7 mouse cellular contexts compared by ENCODE assay signal in genomic region chr10:58713855-58714788, GRCm38 (mm10). TPM values are rescaled to one million over a fixed set of nuclear protein-coding genes. Genes with fewer than 3 reads are reported as not detected.
DNase-seq lines count a peak whose midpoint lies in the region; ATAC-seq lines count a peak whose summit lies in the region.

No protein-coding gene starts in this region.

- no peak overlapping the region for H3K9ac ChIP-seq in forebrain, embryonic 11.5 days (ENCODE audit: low read length)
- H3K9ac ChIP-seq in intestine, embryonic 16.5 days (ENCODE audit: low read depth, low read length): 0 out of 2 replicates have a peak overlapping the region, but pooled peaks have one; percentile 42

- H3K27me3 ChIP-seq in forebrain, embryonic 11.5 days (ENCODE audit: control insufficient read depth, insufficient read depth, low read length): no peaks in the 10 kb centered on the region
- H3K27me3 ChIP-seq in intestine, embryonic 16.5 days (replicated peaks; ENCODE audit: control insufficient read depth, insufficient read depth, low read length): no peaks in the 10 kb centered on the region

- H3K27ac ChIP-seq in forebrain, embryonic 11.5 days (ENCODE audit: low read depth, low read length): no peak overlapping the region
- no peak overlapping the region for H3K27ac ChIP-seq in intestine, embryonic 16.5 days (ENCODE audit: low read length)

- H3K36me3 ChIP-seq in forebrain, embryonic 11.5 days (ENCODE audit: control insufficient read depth, insufficient read depth, low read length): no peaks in the 10 kb centered on the region
- H3K36me3 ChIP-seq in intestine, embryonic 16.5 days (ENCODE audit: control insufficient read depth, insufficient read depth, low read length): no peaks in the 10 kb centered on the region

- H3K4me1 ChIP-seq in forebrain, embryonic 11.5 days (replicated peaks; ENCODE audit: control insufficient read depth, insufficient read depth, low read length): no peaks in the 10 kb centered on the region
- H3K4me1 ChIP-seq in intestine, embryonic 16.5 days (ENCODE audit: control insufficient read depth, insufficient read depth, low read length): no peaks in the 10 kb centered on the region

- ATAC-seq in forebrain, embryonic 11.5 days (replicated peaks; ENCODE audit: low FRiP score): no peak
- ATAC-seq in intestine, embryonic 16.5 days: peak; percentile 21; the same call in 1 of the 2 replicates
- peak; percentile 80 for ATAC-seq in megakaryocyte progenitor cell, adult 5-6 weeks (replicated peaks; ENCODE audit: poor library complexity)

- H3K4me3 ChIP-seq in forebrain, embryonic 11.5 days (ENCODE audit: low read depth, low read length): no peak overlapping the region
- peak overlapping the region; percentile 35 for H3K4me3 ChIP-seq in intestine, embryonic 16.5 days (ENCODE audit: low read length)

- H3K4me2 ChIP-seq in forebrain, embryonic 11.5 days (ENCODE audit: low read depth, low read length, severe bottlenecking): peak overlapping the region; percentile 12; the same call in 1 of the 2 replicates
- peak overlapping the region; percentile 44 for H3K4me2 ChIP-seq in intestine, embryonic 16.5 days (ENCODE audit: low read depth, low read length)

- DNase-seq in thymus, adult 18-20 months: peak; percentile 6 to 34
- DNase-seq in thymus, postnatal 0 days (ENCODE audit: low spot score): no peak
- DNase-seq in forebrain, embryonic 11.5 days (ENCODE audit: low spot score): no peak
- no peak for DNase-seq in gastrocnemius, adult 8-10 months (ENCODE audit: low spot score in 2 of 2)
- DNase-seq in gastrocnemius, postnatal 4 days (ENCODE audit: low spot score in 2 of 2): no peak

- WGBS in forebrain, embryonic 11.5 days: 49% methylated on average over 24 of the region's 24 CpGs
- 23% methylated on average over 24 of the region's 24 CpGs for WGBS in intestine, embryonic 16.5 days

- H3K9me3 ChIP-seq in forebrain, embryonic 11.5 days (ENCODE audit: control insufficient read depth, low read length): no peaks in the 10 kb centered on the region
- no peaks in the 10 kb centered on the region for H3K9me3 ChIP-seq in intestine, embryonic 16.5 days (ENCODE audit: control insufficient read depth, low read length)

RNA-seq across cellular contexts. Expression of gene Gm17542, which starts 3.9 kb away (rescaled TPM):
- polyA plus RNA-seq in thymus, postnatal 0 days (2015; fragmentation: Nextera tagmentation; extraction: Ambion mirVana): not detected in 2 replicates
- not detected in 2 replicates for polyA plus RNA-seq in forebrain, embryonic 11.5 days (2014; fragmentation: Nextera tagmentation; extraction: Ambion mirVana)
- not detected in 2 replicates for polyA plus RNA-seq in intestine, embryonic 16.5 days (2015; fragmentation: Nextera tagmentation; extraction: Ambion mirVana)
- not detected in 2 replicates for total RNA-seq in megakaryocyte progenitor cell, adult 5-6 weeks (2015)
- total RNA-seq in megakaryocyte progenitor cell, adult 5-6 weeks (2017): not detected in 2 replicates
- not detected for total RNA-seq in gastrocnemius, adult 8-10 months (2022)
- not detected for total RNA-seq in gastrocnemius, postnatal 4 days (2021)

RNA-seq across cellular contexts. Expression of gene Edar, which starts 38.7 kb away (rescaled TPM):
- polyA plus RNA-seq in thymus, postnatal 0 days (2015; fragmentation: Nextera tagmentation; extraction: Ambion mirVana): 1.4 and 1.5 TPM in 2 replicates
- polyA plus RNA-seq in forebrain, embryonic 11.5 days (2014; fragmentation: Nextera tagmentation; extraction: Ambion mirVana): 0.75 and 0.81 TPM in 2 replicates
- 0.36 and 0.39 TPM in 2 replicates for polyA plus RNA-seq in intestine, embryonic 16.5 days (2015; fragmentation: Nextera tagmentation; extraction: Ambion mirVana)
- total RNA-seq in megakaryocyte progenitor cell, adult 5-6 weeks (2015): not detected in 2 replicates
- 0.07 TPM in 1 of 2 replicates, not detected in the other for total RNA-seq in megakaryocyte progenitor cell, adult 5-6 weeks (2017)
- total RNA-seq in gastrocnemius, adult 8-10 months (2022): under 1 TPM in 1 of 4 experiments, not detected in 3; 0.11 TPM
- under 1 TPM; 0.37 to 0.52 TPM for total RNA-seq in gastrocnemius, postnatal 4 days (2021)

Comparison
In these comparisons a context has a peak if more than half of its experiments do, and no peak if none do; other contexts are left out.
1. DNase-seq: peak in thymus, adult 18-20 months (2 of 2); none in thymus, postnatal 0 days (single experiment), forebrain, embryonic 11.5 days (single experiment), gastrocnemius, adult 8-10 months (0 of 2) and gastrocnemius, postnatal 4 days (0 of 2).